Mouse (Mus musculus): ENCODE measurements around the gene Nlrx1.

GRCm38 (mm10) chr9:44256213-44256612 is 12.2 kb downstream of the Nlrx1 start:
- TF ChIP-seq MAX (IDR thresholded peaks at IDR 0.05; ENCODE audit: low read depth) = no peak
- TF ChIP-seq POLR2AphosphoS2 (IDR thresholded peaks at IDR 0.05; ENCODE audit: insufficient read length, low read depth) = no peak
- TF ChIP-seq POLR2A (IDR thresholded peaks at IDR 0.05; ENCODE audit: insufficient read length, low read depth) = no peak

All from myocyte (in vitro differentiated cells).